Mouse (Mus musculus): ENCODE measurements at regions not wholly inside any gene's neighbourhood (a gene's known extent, or its start where the extent isn't known, plus 50 kb on each side); places are given as distances from the start of the nearest gene placed in this dataset.

DNA sequence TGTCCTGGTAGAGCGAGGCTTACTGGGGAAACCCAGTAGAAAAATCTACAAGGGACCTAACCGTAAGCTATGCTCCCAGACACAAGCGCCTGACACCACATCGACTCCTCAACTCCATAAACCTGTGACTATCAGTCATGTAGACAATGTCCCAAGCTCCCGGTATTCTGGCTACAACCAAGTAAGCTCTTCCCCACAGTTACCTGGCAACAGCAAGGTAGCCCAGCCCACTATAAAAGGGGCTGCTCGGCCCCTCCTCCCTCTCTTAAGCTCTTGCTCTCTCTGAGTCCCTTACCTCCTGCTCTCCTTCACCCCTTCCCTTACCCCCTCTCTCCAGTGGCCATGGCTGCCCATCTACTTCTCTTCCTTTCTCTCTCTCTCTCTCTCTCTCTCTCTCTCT, 178.4 kb upstream of the Ercc4 start:
- TF ChIP-seq POLR2A (IDR thresholded peaks at IDR 0.05; ENCODE audit: insufficient read length, low read depth): no peak
- no peak for TF ChIP-seq E2F4 (IDR thresholded peaks at IDR 0.05; ENCODE audit: insufficient read depth)
- no peak for TF ChIP-seq MAX (IDR thresholded peaks at IDR 0.05; ENCODE audit: low read depth)
- no peak for TF ChIP-seq SRF (IDR thresholded peaks at IDR 0.05; ENCODE audit: control insufficient read depth, insufficient read length, low read depth)
- TF ChIP-seq MYOD1 (IDR thresholded peaks at IDR 0.05; ENCODE audit: control insufficient read depth in 1 of 3, insufficient read length in 2 of 3, low read depth in 2 of 3): no peak
- no peak for TF ChIP-seq TCF3 (IDR thresholded peaks at IDR 0.05; ENCODE audit: insufficient read length, low read depth)
- no peak for TF ChIP-seq TCF12 (IDR thresholded peaks at IDR 0.05; ENCODE audit: insufficient read depth, poor library complexity, severe bottlenecking)
- TF ChIP-seq CEBPB (IDR thresholded peaks at IDR 0.05; ENCODE audit: insufficient read depth, poor library complexity, severe bottlenecking): no peak
- no peak for TF ChIP-seq MYOG (IDR thresholded peaks at IDR 0.05; ENCODE audit: control insufficient read depth in 1 of 3, insufficient read depth in 1 of 3, insufficient read length in 2 of 3, low read depth in 2 of 3)
- no peak for TF ChIP-seq POLR2AphosphoS2 (IDR thresholded peaks at IDR 0.05; ENCODE audit: insufficient read length, low read depth)
- no peak for TF ChIP-seq USF1 (IDR thresholded peaks at IDR 0.05; ENCODE audit: low read depth)

All from myocyte (in vitro differentiated cells).